Mouse (Mus musculus) liver, postnatal 0 days (tissue): ENCODE data around the gene Sema7a.

ENCODE experiments used
- CTCF ChIP-seq: sonication (generic); IDR thresholded peaks from 2 replicates; pipeline ENCODE4 v1.5.1; 2016; ENCODE audit warnings: antibody characterized with exemption, low read depth
- EP300 ChIP-seq: IDR thresholded peaks from 2 replicates; pipeline ENCODE4 v1.6.1; 2016; ENCODE audit warnings: antibody characterized with exemption, low read depth, mild to moderate bottlenecking

GRCm38 (mm10) chr9:57992781-57993591 is 53.1 kb downstream of the Sema7a start:
- no peak for TF ChIP-seq CTCF
- TF ChIP-seq EP300: no peak
